Mouse (Mus musculus): ENCODE results near the gene Gramd4.
"Not testable (repeated sequence)": the region's sequence is repeated elsewhere in the genome, so short reads cannot be mapped to it uniquely, and the experiment has no call there.

The Gramd4 gene

DNA sequence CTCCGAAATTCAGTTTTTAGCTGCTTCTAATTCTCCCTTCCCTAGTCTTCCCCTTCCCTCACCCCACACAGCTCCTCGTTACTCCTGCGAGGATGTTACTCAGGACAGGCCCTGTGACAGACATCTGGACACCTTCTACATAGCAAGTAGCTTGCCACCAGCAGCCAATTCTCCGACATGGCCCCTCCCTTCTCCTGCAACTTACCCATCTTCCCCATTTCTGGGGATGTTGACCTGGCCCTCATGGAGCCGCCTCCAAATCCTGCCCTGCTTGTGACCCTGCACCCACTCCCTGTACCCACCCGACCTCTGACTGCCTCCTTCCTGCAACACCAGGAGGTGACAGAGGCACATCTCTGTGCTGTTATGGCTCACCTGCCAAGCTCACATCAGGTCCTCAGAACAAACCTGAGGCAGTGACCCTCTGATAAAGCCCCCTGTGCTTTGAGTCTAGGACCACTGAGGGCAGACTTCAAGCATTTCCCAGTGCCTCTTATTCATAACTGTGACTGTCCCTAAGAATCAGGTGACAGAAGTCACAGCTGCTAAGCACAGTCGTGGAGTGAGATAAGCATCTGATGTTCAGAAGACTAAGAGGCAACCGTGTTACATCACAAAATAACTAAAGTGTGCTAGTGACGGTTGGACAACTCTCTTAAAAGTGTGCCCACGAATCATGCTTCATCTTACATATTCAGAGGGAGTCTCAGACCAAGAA lies 110.5 kb downstream of the Gramd4 start:
- no peak for DNase-seq

DNA sequence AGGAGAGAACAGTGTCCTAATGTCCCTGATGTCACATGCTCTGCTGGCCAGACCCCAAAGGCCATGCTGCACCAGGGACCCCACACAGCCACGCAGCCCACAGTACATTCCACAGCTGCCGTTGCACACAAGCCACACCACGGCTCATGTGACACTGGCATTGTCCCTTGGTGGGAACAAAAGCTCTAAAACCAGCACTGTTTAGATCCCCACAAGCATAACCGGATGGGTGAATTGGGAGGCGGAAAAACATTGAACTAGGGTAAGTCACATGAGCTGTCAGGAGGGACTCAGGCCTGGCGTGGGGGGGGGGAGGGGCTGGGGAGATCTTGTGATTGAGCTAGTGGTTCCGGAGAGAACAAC lies 111.0 kb downstream of the Gramd4 start:
- peak in 1 of 2 experiments; percentile 40 for DNase-seq

DNA sequence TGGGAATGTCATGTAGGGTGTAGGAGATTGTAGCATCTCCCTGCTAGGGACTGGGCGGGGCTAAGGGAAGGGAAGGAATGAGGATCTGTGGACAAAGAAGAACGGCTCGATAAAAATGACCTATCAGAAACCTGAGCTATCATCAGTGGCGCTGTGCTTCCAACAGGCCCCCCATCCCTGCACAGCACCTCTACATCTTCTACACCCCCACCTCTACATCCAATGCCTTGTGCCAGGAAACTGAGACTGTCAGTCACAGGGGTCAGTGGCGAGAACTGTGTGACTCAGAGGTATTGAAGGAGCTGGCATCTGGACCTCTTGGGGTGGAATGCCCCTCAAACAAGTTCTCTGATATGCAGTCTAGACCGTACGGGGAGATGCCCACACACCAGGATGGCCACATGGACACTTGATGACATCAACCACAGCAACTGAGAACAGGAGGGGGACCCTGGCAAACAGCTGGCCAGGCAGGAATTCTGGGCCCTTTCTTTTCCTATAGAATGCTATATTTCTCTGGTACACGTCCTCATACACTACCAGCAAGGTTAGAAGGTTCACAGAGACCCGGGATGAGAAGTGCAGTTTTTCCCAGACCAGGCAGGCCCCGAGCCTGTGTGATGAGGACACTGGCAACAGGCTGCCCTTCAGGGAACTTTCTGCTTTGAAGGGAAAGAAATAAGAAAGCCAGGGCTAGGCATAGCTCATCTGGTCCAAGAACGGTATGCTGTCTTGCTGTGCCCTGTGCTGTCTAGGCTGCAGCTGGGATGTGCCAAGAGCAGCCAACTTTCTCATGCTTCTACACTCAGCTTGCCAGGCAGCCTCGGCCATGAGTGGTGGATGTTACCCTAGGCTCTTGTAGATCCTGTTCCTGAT lies 111.7 kb downstream of the Gramd4 start:
- no peak for DNase-seq

DNA sequence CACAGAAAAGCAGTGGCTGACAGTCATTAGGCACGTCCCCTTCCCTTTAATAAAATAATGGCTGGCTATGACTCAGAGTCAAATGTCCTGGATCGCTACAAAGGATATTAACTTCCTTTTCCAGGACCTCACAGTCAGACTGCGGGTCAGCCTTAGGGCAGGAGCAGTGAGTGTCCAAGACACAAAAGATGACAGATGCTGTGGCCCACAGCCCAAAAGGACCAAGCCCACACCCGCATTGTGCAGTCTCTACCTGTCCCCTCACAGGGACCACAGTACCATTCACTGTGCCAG lies 112.3 kb downstream of the Gramd4 start:
- no peak for DNase-seq

GRCm38 (mm10) chr15:86171316-86171715 lies 113.8 kb downstream of the Gramd4 start:
- DNase-seq, result no peak

DNA sequence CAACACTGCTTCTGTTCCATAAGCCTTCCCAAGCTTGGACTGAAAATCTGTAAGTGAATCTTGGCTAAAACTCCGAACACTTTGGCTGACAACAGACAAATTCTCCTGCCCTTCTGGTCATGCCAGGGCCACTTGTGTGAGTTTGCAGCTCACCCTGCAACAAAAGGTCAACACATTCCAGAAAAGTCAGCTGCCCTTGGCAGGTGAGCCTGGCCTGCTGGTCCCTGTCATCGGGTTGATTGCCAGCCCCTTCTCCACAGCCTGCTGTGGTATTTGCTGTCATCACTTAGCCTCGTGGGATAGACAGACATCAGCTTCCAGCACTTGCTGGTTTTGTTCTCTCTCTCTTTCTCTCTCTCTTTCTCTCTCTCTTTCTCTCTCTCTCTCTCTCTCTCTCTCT lies 114.6 kb downstream of the Gramd4 start:
- no peak for DNase-seq

DNA sequence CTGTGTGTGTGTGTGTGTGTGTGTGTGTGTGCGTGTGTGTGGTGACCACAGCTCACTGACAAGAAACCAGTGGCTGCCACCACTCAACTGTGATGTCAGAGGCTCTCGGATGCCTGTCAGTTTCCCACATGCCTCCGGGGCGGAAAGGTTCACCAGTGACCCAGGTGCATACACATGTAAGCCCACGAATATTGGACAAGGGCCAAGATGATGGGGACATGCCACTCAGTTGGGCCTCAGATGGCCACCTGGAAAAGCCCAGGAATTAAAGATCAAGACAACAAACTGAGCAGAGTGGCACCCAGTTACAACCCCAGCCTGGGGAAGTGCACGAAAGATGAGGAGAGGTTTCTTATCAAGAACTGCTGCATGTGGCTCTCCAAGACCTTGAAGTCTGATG lies 115.0 kb downstream of the Gramd4 start:
- peak in 1 of 2 experiments; percentile 39 for DNase-seq

- DNase-seq, result peak in 1 of 2 experiments; percentile 36
Observed at GRCm38 (mm10) chr15:86173136-86173985, 115.9 kb downstream of the Gramd4 start.

DNA sequence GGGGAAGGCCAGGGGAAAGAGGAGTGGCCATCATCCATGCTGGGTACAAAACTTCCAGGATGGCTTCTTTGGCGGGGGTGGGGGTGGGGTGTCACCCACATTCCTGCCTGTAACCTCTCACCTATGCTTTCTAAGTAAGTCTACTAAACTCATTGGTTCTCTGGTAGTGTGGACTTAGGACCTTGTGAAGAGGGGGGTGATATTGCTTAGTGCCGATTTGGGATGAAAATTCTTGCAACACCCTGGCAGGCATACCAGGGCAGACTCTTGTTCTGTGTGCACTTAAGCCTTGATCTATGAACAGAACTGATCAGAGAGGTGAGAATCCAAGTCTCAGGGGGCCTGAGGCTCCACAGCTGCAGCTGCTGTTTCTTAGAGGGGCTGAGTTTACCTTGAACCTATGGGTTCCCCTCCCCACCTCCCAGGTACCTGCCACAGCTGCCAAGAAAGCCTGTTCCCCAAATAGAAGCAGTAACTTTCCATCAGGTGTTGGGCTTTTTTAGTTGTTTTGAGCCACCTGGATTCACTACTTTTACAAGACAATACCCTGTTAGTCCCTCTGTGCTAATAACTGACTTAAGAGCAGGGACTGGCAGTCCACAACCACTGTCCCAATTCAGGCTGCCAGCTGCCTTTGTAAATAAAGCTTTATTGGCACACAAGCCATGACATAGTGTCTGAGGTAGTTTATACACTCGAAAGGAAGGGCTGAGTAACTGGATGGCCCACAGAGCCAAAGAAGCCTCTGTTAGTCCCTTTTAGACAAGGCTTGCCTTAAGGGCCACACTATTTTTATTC lies 118.0 kb downstream of the Gramd4 start:
- DNase-seq, result no peak

DNA sequence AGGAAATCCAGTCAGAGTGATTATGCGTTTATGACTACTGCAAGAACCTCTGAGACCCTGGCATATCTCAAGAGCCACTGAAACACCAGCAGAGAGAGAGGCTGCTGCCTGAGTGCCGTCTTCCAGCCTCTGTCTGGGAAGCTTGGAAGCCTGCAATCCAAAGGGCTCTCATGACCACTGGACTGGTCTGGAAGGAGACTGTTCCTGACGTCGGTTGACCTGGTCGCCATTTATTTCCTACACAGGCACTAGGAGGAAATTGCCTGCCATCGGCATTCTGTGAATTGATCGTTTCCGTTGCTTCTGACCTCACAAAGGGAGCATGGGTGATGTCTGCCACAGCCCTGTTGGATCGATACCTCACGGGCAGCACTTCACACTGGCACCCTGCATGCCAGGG lies 118.7 kb downstream of the Gramd4 start:
- DNase-seq, result no peak

GRCm38 (mm10) chr15:86176771-86177702 lies 119.5 kb downstream of the Gramd4 start:
- DNase-seq, result peak in 1 of 2 experiments; percentile 43

GRCm38 (mm10) chr15:86177703-86178251 lies 120.3 kb downstream of the Gramd4 start:
- peak; percentile 85 to 86 for DNase-seq

DNA sequence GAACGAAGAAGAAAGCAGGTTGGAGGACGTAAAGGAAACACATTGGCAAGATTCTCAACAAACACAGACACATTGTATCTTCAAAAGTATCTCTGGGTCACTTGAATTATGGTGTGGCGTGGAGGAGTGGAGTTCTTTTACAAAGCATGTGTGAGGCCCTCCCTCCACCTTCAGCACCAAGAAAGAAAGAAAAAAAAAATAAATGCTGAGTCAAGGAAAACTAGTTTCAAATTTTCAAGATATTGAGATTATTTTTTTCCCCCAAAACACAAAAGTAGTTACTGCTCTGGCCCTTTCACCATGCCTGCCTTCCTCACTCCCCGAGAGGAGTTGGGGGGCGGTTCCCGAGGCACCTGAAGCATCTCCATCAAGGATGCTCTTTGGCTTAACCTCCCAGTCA lies 121.1 kb downstream of the Gramd4 start:
- no peak for DNase-seq

DNA sequence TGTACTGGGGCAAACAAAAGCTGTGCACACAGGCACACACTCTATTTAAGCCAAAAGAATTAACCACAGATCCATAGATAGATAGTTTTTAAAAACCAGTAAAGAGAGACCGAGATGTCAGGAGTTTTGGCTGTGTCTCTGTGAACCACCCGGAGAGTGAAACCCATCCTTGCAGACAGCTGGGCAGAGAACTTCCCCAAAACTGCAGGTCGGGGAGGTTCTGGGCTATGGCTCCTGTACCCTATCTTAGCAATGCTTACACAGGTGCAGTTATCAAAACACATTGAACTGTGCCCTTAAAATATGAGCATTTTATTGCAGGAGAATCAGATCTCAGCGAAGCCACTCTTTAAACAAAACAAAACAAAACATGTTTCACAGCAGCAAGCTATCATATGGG lies 122.9 kb downstream of the Gramd4 start:
- DNase-seq, result no peak

GRCm38 (mm10) chr15:86181321-86181720 lies 123.8 kb downstream of the Gramd4 start:
- not testable (repeated sequence) for DNase-seq

DNA sequence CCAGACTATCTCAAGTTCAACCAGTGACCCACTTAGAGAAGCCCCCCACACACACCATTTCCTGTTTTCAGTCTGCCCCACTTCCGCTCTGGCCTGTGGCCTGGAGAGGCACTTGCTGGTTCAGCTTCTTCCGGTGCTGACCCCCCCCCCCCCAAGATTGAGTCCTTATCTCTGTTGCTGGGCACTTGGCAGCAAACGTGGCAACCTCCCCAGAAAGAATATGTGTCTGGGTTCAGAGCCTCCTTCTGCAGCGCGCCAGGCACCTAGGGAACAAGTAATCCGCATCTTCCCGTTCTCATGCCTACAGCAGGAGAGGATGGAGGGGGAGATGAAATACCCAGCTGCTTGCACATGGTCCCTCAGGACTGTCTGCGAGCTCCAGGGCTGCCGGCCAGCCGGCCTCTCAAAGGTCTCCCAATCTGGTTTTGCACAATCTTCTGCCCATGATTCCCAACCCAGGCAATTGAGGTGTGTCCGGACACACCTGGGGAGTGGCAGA lies 124.5 kb downstream of the Gramd4 start:
- DNase-seq, result peak in 1 of 2 experiments; percentile 43

DNA sequence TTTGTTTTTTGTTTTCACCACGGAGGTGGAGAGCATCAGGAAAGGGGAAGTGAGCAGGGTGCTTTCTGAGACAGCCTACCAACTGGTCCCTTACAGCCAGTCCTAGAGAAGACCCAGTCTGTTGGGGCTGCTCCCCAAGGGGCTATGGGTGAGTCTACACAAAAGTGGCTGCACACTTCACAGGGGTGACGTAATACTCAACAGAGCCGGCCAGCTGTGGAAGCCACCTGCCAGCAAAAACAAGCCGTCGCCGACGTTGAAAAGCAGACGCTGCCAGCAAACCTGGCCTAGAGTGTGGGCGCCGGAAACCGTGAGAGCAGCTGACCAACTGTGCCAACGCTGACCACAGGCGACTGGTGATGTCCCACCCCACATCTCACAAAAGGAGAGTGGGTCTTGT lies 125.2 kb downstream of the Gramd4 start:
- DNase-seq, result peak in 1 of 2 experiments; percentile 50

GRCm38 (mm10) chr15:86183484-86183883 lies 126.0 kb downstream of the Gramd4 start:
- peak in 1 of 2 experiments; percentile 41 for DNase-seq

GRCm38 (mm10) chr15:86184071-86184470 lies 126.6 kb downstream of the Gramd4 start:
- peak in 1 of 2 experiments; percentile 36 for DNase-seq

DNA sequence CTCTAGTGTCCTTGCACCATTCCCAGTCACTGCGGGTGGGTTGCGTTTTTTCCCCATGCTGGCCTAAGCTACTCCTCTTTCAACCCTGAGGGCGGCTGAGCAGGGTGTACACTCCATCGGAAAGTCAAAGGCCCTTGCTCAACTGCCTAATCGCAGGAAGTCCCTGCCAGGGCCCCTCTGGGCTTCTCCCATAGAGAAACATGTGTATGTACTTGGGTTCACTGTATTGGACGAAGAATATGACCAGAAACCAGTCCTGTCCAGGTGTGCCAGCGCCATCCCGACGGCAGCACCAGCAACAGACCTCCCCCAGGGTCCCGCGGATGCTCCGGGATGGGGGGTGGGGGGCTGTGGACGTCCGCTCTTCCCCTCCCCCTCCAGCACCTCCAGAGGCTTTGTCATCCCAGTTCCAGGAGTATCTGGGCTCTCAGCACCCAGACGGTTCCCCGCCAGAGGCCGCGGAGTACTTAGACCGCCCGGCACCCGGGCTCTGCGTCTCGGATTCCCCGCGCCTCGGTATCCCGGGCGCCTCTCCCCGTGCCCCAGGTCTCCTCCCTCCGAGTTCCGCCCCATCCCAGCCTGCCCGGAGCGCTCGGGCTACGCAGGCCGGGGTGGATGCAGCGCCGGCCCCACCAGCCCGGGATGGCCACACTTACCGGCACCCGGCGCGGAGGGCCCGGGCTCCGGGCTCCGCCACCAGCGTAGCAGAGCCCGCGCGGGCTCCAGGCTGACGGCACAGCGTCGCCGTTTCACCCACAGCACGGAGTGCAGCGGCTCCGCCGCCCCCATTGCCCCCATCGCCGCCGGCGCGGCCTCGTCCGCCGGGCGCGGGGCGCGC lies 127.6 kb downstream of the Gramd4 start:
- DNase-seq, result peak in 1 of 2 experiments; percentile 52

Measured in cerebellum, adult 18-20 months (tissue).